Mouse (Mus musculus): ENCODE results near the gene Gm14443.
"Not testable (repeated sequence)": the region's sequence is repeated elsewhere in the genome, so short reads cannot be mapped to it uniquely, and the experiment has no call there.

Gm14443 gene

GRCm38 (mm10) chr2:175175401-175176180 lies at the start of gene Gm14443:
Gm14443 (minus strand) TSS chr2:175175871.
- not testable (repeated sequence) for DNase-seq (ENCODE audit: low spot score)

- not testable (repeated sequence) for DNase-seq (ENCODE audit: low spot score)
These were observed 31.1 kb upstream of the Gm14443 start, which contains the start of gene Gm14391 for GRCm38 (mm10) chr2:175206732-175207131. Gm14391 (minus strand) TSS chr2:175206917.

DNA sequence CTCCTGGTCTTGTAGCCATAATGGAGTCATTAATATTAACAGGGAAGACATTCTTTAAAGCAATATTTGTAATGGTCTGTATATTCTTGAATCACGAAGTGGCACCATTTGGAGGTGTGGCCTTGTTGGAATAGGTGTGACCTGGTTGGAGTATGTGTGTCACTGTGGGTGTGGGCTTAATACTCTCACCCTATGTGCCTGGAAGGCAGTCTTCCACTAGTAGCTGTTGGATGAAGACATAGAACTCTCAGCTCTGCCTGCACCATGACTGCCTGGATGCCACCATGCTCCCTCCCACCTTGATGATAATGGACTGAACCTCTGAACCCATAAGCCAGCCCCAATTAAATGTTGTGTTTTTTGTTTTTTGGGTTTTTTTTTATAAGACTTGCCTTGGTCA lies 3.3 kb upstream of the Gm14443 start:
- DNase-seq (ENCODE audit: low spot score): not testable (repeated sequence)

DNA sequence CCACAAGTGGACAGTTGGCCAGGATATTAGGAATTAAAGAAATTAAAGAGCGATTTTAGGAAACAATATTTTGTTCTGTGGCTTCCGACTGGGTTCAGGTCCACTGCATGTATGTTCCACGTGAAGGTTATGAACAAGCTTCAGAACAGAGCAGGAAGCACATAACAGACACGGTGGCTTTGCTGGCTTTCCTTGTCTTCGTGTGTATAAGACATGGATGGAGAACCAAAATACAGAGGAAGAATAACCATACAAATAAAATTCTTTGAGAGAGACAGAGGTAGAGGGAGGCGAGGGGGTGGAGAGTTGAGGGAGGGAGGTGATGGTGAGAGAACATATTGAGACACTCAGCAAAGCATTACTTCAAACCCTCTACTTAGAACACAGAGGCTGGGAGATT lies 641 bp upstream of the Gm14443 start:
- DNase-seq (ENCODE audit: low spot score): no peak

- DNase-seq (ENCODE audit: low spot score): not testable (repeated sequence)
These were observed 1.6 kb downstream of the Gm14443 start for GRCm38 (mm10) chr2:175174058-175174457.

DNA sequence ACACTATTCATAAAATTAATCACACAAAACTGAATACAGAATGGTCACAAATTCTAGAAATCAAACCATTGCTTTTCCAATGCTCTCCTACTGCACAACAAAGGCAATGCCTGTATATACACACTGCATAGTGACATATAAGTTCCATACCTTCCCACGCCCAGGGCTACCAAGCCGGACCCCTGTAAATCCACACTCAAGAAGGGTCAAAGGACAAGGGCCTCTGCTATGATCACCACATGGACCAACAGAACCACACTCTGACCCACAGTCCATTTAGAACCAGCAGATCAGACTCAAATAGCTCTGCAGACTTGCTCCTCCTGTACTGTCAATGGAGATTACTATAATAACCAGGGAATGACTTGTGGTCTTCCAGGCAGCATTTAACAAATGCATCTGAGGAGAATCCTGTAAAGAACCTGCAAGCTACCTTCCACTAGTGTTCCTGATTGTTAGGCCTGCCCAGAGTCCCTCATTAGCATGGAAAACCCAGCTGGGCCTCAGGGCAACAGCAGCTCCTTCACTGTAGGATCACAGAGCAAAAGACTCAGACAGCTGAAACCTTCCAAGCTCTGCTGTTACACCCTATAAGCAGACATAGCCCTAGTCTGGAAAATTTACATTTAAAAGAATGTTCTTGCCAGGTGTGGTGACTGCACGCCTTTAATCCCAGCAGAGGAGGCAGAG lies 2.6 kb downstream of the Gm14443 start:
- DNase-seq (ENCODE audit: low spot score): not testable (repeated sequence)

GRCm38 (mm10) chr2:175172123-175172522 lies 3.5 kb downstream of the Gm14443 start:
- no peak for DNase-seq (ENCODE audit: low spot score)

DNA sequence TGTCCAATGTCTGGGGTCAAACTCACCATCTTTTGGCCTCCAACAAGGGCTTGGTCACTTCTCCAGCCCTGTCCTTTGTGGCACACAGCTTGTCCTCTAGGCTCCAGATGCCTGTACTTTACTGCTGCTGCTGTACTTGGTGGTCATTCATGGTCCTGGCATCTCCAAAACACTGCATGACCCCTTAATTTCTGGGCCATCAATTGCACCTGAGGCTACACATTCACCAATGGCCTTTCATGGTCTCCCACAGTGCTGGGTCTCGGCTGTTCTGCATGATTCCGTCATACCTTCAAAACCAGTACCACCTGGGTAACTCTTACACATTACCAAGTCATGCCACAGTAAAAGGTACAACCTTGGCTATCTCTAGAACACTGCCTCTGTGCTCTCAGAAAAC lies 8.8 kb downstream of the Gm14443 start:
- DNase-seq (ENCODE audit: low spot score): not testable (repeated sequence)

DNA sequence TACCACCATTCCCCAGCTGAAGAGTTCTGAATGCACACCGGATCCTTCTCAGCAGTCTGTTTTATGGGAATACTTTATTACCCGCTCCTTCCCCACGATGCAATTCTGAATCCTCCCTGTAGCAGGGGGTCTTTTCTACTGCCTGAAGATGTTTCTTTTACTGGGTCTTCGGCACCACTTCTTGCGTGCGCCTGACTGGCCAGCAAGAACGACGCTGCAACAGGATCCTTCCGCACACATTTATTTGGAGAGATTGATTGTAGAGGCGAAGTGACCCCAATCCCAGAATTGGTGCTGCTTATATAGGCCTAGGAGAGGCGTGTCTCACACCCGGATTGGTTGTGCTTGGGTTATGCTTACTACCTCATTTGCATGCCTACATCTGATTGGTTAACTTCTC lies 10.6 kb downstream of the Gm14443 start:
- DNase-seq (ENCODE audit: low spot score): not testable (repeated sequence)

DNA sequence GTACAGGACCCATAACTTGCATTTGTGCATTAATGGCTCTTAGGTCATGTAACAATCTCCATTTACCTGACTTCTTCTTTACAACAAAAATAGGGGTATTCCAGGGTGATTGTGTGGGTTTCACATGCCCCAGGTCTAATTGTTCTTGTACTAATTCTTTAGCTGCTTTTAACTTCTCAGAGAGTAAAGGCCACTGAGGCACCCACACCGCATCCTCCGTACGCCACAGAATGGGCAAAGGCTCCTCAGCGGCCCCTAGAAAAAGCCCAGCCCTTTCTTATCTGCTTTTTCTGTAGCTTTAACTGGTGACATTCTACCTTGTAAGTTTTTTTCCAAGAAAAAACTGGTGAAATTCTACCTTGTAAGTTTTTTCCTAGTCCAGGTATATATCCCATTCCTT lies 14.2 kb downstream of the Gm14443 start:
- DNase-seq (ENCODE audit: low spot score): not testable (repeated sequence)

DNA sequence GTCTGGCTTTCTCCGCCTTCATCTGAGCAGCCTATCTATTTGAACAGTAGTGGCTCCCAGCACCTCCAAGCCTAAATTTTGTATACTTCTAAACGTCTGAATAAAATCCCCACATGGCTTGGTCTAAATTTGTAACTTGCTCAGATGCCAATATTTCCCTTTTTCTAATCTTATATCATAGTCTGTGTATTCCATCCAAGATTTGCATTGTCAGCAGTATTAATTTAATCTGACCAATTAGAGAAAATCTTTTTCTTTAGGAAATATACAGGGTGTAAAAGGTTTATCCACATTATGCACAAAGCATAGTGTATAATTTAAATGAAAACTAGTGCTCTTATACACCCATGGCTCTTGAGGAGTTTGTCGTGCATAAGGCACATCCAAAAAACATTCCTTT lies 17.0 kb downstream of the Gm14443 start:
- DNase-seq (ENCODE audit: low spot score): no peak

DNA sequence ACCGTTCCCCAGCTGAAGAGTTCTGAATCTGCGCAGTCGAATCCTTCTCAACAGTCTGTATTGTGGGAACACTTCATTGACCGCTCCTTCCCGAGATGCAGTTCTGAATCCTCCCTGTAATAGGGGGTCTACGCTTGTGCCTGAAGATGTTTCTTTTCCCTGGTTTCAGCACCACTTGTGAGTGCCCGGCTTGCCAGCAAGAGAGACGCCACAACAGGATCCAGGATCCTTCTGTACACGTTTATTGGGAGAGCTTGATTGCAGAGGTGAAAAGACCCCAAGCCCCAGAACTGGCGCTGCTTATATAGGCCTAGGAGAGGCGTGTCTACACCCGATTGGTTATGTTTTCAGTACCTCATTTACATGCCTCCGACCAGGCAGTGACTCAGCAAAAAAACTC lies 19.0 kb downstream of the Gm14443 start:
- no peak for DNase-seq (ENCODE audit: low spot score)

- DNase-seq (ENCODE audit: low spot score): not testable (repeated sequence)
These were observed 33.7 kb downstream of the Gm14443 start, which contains the start of gene Gm14399 for GRCm38 (mm10) chr2:175141993-175142295. Gm14399 (minus strand) TSS chr2:175142012.

- DNase-seq (ENCODE audit: low spot score): peak; percentile 12
These were observed 34.3 kb downstream of the Gm14443 start for GRCm38 (mm10) chr2:175141118-175141992.

GRCm38 (mm10) chr2:175140624-175141023 lies 35.0 kb downstream of the Gm14443 start:
- not testable (repeated sequence) for DNase-seq (ENCODE audit: low spot score)
